Mouse (Mus musculus) liver, adult 10 weeks (tissue): Measurements from ENCODE around the gene Kif11. TPM values are rescaled to one million over a fixed set of nuclear protein-coding genes. Genes with fewer than 3 reads are reported as not detected.

ENCODE experiments used
- polyA plus RNA-seq: library from polyadenylated mRNA; stranded (reverse); fragments of 350-450 nt; fragmentation: Illumina TruSeq; extraction: RNeasy Lipid Tissue Mini Kit (QIAGEN cat#74804); gene quantifications from one replicate; pipeline ENCODE4 v1.2.3, GENCODE M21; 2014; ENCODE audit warnings: low read depth, low replicate concordance

Gene Kif11
- 0.72 TPM for polyA plus RNA-seq

DNA sequence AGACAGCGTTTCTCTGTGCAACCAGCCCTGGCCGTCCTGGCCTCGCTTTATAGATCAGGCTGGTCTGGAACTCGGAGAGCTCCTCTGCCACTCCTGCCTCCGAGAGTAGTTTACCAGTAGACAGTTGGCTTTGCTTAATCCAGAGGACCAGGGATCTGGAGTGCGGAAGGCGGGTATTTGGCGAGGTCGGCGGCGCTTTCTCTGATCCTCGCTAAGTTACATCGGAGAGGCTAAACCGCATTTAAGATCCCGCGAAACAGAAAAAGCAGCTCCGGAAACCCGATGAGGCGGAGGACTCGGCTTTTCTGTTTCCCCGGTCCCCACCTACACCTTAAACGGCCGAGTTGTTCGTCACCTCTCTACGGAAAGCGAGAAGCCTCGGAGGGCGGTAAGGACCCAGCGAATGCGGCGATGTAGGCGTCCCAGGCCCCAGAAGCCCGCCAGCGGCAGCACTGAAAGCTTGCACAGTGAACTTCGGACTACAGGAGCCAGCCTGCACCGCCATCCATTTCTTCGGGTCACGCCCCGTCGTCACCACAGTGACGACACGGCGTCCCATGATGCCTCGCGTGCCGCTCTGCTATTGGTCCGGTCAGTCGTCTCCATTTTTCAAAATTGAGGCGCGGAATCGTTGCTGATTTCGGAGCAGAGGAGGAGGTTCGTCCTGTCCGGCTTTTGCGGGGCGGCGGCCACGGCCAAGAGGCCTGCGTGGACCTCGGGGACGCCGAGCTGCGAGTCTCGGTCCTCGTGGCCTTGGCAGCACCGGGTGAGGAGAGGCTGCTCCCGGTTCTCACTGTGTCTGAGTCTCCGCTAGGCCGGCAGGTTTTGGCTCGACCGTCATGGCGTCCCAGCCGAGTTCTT, at the start of gene Kif11:
Gene Kif11, plus strand, starts transcription at position 649 of the 861 bp plus-strand sequence.

DNA sequence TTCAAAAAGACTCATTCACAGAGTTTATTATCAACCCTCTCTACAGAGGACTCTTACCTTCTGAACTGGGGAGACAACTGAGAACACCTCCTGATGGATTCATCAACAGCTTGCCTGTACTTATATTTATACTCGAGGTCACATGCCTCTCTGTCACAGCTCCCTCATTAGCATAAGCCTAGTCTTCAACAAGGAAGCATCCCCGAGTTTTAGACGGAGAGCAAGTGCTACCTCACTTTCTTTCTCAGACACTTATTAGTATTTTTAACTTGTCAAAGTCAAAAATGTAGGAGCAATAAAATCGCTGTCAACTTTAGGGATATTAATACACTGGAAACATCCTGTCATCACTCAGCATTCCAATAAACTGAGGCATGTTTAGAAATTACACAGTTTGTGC, 38.5 kb upstream of the Kif11 start, which contains the start of gene Ide:
Gene Ide, minus strand, starts transcription at position 101 of the 400 bp plus-strand sequence.

DNA sequence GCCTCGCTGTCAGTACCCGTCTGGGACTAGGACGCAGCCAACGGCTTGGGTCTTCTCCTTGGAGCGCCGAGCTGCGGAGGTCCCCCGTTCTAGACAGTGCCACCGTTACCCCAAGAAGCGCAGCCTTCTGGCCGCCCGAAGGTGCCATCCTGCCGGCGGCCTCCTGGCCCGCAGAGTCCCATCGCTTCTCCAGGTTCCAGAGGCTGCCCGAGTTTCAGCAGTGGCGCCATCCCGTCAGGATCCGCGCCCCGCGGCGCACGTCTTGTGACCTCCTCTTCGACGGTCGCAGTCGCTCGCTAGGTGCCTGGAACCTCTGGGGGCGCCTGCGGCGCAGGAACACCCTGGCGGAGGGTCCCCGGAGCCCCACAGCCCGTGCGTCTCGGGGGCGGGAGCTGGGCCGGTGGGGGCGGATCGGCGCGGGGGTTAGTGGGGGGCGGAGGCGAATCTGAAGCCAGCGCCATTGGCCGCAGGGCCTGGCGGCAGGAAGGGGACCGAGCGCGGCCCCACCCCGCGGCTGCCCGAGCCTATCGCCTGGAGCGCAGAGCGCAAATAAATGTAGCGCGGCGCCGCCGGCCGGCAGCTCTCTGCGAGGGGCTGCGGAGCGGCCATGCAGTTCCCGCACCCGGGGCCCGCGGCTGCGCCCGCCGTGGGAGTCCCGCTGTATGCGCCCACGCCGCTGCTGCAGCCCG, 58.2 kb downstream of the Kif11 start, which contains the start of gene Hhex:
Gene Hhex, plus strand, starts transcription at position 548 of the 689 bp plus-strand sequence.

Other genes with a start within 250 kb of the Kif11 start
- gene March5, start 168.9 kb upstream of the Kif11 start, polyA plus RNA-seq: 171 TPM
- gene Cpeb3, start 167.8 kb upstream of the Kif11 start, polyA plus RNA-seq: 7.5 TPM
- gene Ide, start 38.6 kb upstream of the Kif11 start, polyA plus RNA-seq: 53.4 TPM
- gene Hhex, start 58.4 kb downstream of the Kif11 start, polyA plus RNA-seq: 162 TPM
- gene Exoc6, start 174.0 kb downstream of the Kif11 start, polyA plus RNA-seq: 27.9 TPM